Mouse (Mus musculus) intestine, embryonic 16.5 days (tissue): ENCODE data around the gene Dnaaf5. TPM values are rescaled to one million over a fixed set of nuclear protein-coding genes. Genes with fewer than 3 reads are reported as not detected.

Experiments used
- ATAC-seq: fragments of 200-750 bp; cut with Nextera tagmentation; 2 replicates; pipeline ENCODE4 v1.8.0; 2017; ENCODE audit warnings: moderate TSS enrichment, moderate library complexity
- H3K27ac ChIP-seq: fragments of 300-500 bp; sonication (generic); 2 replicates; pipeline ENCODE4 v1.5.1; 2014; ENCODE audit warnings: mild to moderate bottlenecking, low read length
- H3K27me3 ChIP-seq: fragments of 300-500 bp; sonication (generic); replicated peaks from 2 replicates; pipeline ENCODE4 v1.6.1; 2014; ENCODE audit warnings: low read length, control low read depth, mixed read lengths; ENCODE audit not compliant: control insufficient read depth, insufficient read depth
- H3K36me3 ChIP-seq: fragments of 300-500 bp; sonication (generic); 2 replicates; pipeline ENCODE4 v1.6.1; 2014; ENCODE audit warnings: low read length, control low read depth; ENCODE audit not compliant: control insufficient read depth, insufficient read depth
- H3K4me1 ChIP-seq: fragments of 300-500 bp; sonication (generic); 2 replicates; pipeline ENCODE4 v1.6.1; 2014; ENCODE audit warnings: low read length, control low read depth, mixed read lengths; ENCODE audit not compliant: control insufficient read depth, insufficient read depth
- H3K4me2 ChIP-seq: fragments of 300-500 bp; sonication (generic); 2 replicates; pipeline ENCODE4 v1.6.1; 2014; ENCODE audit warnings: low read depth, low read length, control low read depth
- H3K4me3 ChIP-seq: fragments of 300-500 bp; sonication (generic); 2 replicates; pipeline ENCODE4 v1.5.1; 2014; ENCODE audit warnings: mild to moderate bottlenecking, low read length
- H3K9ac ChIP-seq: fragments of 300-500 bp; sonication (generic); 2 replicates; pipeline ENCODE4 v1.6.1; 2014; ENCODE audit warnings: low read depth, low read length
- H3K9me3 ChIP-seq: fragments of 300-500 bp; sonication (generic); 2 replicates; pipeline ENCODE4 v1.6.1; 2016; ENCODE audit warnings: low read length, control low read depth; ENCODE audit not compliant: control insufficient read depth
- WGBS: fragments of 180-500 bp; shearing (Covaris S2); extraction: QIAGEN DNeasy Blood & Tissue Kit; methylation state at CpG from one replicate; pipeline ENCODE4 v1.1.7; 2014; 5-methylcytosine and 5-hydroxymethylcytosine counted together
- polyA plus RNA-seq: library from polyadenylated mRNA; unstranded; fragments of >200 nt; fragmentation: Nextera tagmentation; extraction: Ambion mirVana; gene quantifications from 2 replicates; pipeline ENCODE4 v1.2.1, GENCODE M21; 2015

Dnaaf5 gene
- polyA plus RNA-seq, 1 experiment from 2014 or later, result 2.4 TPM

GRCm38 (mm10) chr5:139149006-139149672 lies 884 bp upstream of the Dnaaf5 start:
- H3K9me3 ChIP-seq, result no peaks in the 10 kb centered on the region
- H3K36me3 ChIP-seq, result peaks cover 3% of the 10 kb centered on the region
- peak overlapping the region; percentile 68 for H3K27ac ChIP-seq
- H3K4me3 ChIP-seq, result peak overlapping the region; percentile 92
- H3K27me3 ChIP-seq, result no peaks in the 10 kb centered on the region
- 23% methylated on average over 11 of the region's 11 CpGs for WGBS
- peak; percentile 76 for ATAC-seq
- peaks cover 15% of the 10 kb centered on the region for H3K4me1 ChIP-seq
- peak overlapping the region; percentile 53 for H3K4me2 ChIP-seq
- peak overlapping the region; percentile 57 for H3K9ac ChIP-seq

GRCm38 (mm10) chr5:139150603-139151031 lies 594 bp downstream of the Dnaaf5 start:
- peak overlapping the region; percentile 90 for H3K4me2 ChIP-seq
- peak; percentile 39 for ATAC-seq
- H3K9ac ChIP-seq, result peak overlapping the region; percentile 80
- H3K9me3 ChIP-seq, result no peaks in the 10 kb centered on the region
- WGBS, result 0% methylated on average over 44 of the region's 45 CpGs
- H3K4me1 ChIP-seq, result peaks cover 15% of the 10 kb centered on the region
- peak overlapping the region; percentile 37 for H3K27ac ChIP-seq
- H3K27me3 ChIP-seq, result no peaks in the 10 kb centered on the region
- peaks cover 6% of the 10 kb centered on the region for H3K36me3 ChIP-seq
- peak overlapping the region; percentile 92 for H3K4me3 ChIP-seq

DNA sequence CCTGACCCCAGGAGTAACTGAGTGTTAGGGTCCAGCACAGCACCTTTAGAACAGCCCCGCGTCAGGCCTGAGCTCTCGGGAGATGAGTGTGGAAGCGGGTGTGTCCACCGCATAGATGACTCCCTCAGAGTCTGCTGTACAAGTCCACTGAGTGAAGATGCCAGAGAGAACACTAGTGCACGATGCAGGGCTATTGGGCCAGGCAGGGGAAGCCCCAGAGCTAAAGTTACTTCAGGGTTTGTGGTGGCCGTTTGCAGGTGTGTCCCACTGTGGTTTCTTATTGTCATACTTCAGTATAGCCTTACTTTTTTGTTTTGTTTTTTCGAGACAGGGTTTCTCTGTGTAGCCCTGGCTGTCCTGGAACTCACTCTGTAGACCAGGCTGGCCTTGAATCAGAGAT lies 10.9 kb downstream of the Dnaaf5 start:
- Histone ChIP-seq H3K9ac (no peak overlapping the region), H3K4me1 (no peaks in the 10 kb centered on the region), H3K27ac (no peak overlapping the region), H3K9me3 (no peaks in the 10 kb centered on the region), H3K4me3 (no peak overlapping the region), H3K36me3 (peaks cover 7% of the 10 kb centered on the region), H3K4me2 (no peak overlapping the region), H3K27me3 (no peaks in the 10 kb centered on the region)
- no peak for ATAC-seq
- WGBS, result 82% methylated on average over 8 of the region's 8 CpGs

DNA sequence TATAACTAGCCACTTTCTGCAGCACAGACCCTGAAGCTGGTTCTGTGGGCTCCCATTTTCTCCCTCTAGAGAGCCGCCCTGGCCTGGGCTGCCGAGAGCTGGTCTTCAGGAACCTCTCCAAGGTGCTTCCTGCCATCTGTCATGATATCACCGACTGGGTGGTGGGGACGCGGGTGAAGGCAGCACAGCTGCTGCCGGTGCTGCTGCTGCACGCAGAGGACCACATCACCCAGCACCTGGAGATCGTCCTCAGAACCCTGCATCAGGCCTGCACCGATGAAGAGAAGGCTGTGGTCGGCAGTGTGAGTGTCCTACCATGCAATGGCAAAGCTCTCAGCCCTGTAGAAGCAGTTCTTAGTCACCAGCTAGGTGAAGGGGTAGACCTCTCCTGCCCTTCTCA lies 11.6 kb downstream of the Dnaaf5 start:
- ATAC-seq, result no peak
- Histone ChIP-seq H3K4me2 (no peak overlapping the region), H3K36me3 (peaks cover 7% of the 10 kb centered on the region), H3K9me3 (no peaks in the 10 kb centered on the region), H3K27ac (no peak overlapping the region), H3K4me1 (no peaks in the 10 kb centered on the region), H3K27me3 (no peaks in the 10 kb centered on the region), H3K4me3 (no peak overlapping the region), H3K9ac (no peak overlapping the region)
- 68% methylated on average over 10 of the region's 10 CpGs for WGBS

DNA sequence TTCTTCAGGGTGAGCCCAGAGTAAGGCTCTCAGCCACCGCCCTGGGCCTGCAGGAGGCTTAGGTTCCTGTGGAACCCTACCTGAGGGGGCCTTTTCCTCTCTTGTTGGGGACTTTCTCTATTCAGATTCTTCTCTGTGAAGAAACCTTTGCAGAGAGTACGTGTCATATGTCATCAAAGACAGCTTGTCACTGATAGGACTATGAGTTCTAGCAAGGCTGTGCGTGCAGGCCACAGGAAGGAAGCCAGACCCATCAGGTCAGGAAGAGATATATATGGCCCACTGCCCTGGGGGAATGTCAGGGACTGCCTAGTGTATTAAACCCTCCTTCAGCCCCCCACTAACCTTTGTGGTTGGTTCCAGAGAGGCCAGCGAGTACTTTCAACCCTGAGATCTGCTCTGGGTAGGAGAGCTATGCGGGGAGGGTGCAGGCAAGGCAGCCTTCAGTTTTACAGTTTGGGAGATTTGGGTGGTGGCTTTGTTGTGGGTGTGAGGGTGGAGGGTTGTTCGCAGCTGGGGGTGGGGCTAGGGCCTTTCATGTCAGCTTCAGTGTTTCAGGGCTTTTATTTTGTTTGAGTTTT lies 16.8 kb downstream of the Dnaaf5 start:
- H3K4me1 ChIP-seq, result no peaks in the 10 kb centered on the region
- H3K27me3 ChIP-seq, result no peaks in the 10 kb centered on the region
- no peak for ATAC-seq

GRCm38 (mm10) chr5:139167548-139167947 lies 17.5 kb downstream of the Dnaaf5 start:
- peaks cover 11% of the 10 kb centered on the region for H3K36me3 ChIP-seq
- H3K9me3 ChIP-seq, result no peaks in the 10 kb centered on the region
- H3K27ac ChIP-seq, result no peak overlapping the region
- H3K4me3 ChIP-seq, result no peak overlapping the region
- no peaks in the 10 kb centered on the region for H3K4me1 ChIP-seq
- H3K4me2 ChIP-seq, result no peak overlapping the region
- H3K9ac ChIP-seq, result no peak overlapping the region
- H3K27me3 ChIP-seq, result no peaks in the 10 kb centered on the region
- ATAC-seq, result no peak
- 64% methylated on average over 1 of the region's 1 CpGs for WGBS

More for the DNA sequence above, 16.8 kb downstream of the Dnaaf5 start:
- no peaks in the 10 kb centered on the region for H3K9me3 ChIP-seq
- peaks cover 11% of the 10 kb centered on the region for H3K36me3 ChIP-seq
- no peak overlapping the region for H3K27ac ChIP-seq
- H3K4me3 ChIP-seq, result no peak overlapping the region
- no peak overlapping the region for H3K4me2 ChIP-seq
- H3K9ac ChIP-seq, result no peak overlapping the region
- WGBS, result 84% methylated on average over 6 of the region's 6 CpGs

GRCm38 (mm10) chr5:139171929-139172328 lies 21.9 kb downstream of the Dnaaf5 start:
- peaks cover 8% of the 10 kb centered on the region for H3K36me3 ChIP-seq
- H3K4me1 ChIP-seq, result peaks cover 14% of the 10 kb centered on the region
- H3K4me2 ChIP-seq, result no peak overlapping the region
- H3K4me3 ChIP-seq, result no peak overlapping the region
- no peaks in the 10 kb centered on the region for H3K9me3 ChIP-seq
- no peak for ATAC-seq
- 93% methylated on average over 4 of the region's 4 CpGs for WGBS
- no peak overlapping the region for H3K9ac ChIP-seq
- no peak overlapping the region for H3K27ac ChIP-seq
- H3K27me3 ChIP-seq, result no peaks in the 10 kb centered on the region

DNA sequence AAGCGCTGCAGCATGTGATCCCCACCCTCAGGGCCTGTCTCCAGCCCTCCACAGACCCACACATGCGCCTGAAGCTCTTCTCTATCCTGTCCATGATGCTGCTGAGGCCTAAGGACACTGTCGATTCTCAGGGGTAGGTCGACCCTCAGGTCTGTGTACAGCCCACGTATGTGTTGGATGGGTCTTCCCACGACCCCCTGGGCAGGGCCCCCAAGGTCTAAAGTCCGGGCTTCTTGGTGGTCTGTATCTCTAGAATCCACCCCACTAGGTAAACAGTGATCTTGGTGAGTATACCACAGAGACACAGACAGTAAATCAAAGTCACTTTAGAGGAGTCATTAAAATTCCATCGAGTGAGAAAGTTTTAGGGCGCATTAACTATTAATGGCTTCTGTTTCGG lies 24.1 kb downstream of the Dnaaf5 start:
- Histone ChIP-seq H3K9me3 (no peaks in the 10 kb centered on the region), H3K4me1 (peaks cover 14% of the 10 kb centered on the region), H3K36me3 (peaks cover 12% of the 10 kb centered on the region), H3K4me2 (no peak overlapping the region), H3K27me3 (no peaks in the 10 kb centered on the region), H3K27ac (0 out of 2 replicates have a peak overlapping the region, but pooled peaks have one; percentile 12), H3K9ac (0 out of 2 replicates have a peak overlapping the region, but pooled peaks have one; percentile 1), H3K4me3 (no peak overlapping the region)
- 20% methylated on average over 10 of the region's 10 CpGs for WGBS
- ATAC-seq, result peak; percentile 29

DNA sequence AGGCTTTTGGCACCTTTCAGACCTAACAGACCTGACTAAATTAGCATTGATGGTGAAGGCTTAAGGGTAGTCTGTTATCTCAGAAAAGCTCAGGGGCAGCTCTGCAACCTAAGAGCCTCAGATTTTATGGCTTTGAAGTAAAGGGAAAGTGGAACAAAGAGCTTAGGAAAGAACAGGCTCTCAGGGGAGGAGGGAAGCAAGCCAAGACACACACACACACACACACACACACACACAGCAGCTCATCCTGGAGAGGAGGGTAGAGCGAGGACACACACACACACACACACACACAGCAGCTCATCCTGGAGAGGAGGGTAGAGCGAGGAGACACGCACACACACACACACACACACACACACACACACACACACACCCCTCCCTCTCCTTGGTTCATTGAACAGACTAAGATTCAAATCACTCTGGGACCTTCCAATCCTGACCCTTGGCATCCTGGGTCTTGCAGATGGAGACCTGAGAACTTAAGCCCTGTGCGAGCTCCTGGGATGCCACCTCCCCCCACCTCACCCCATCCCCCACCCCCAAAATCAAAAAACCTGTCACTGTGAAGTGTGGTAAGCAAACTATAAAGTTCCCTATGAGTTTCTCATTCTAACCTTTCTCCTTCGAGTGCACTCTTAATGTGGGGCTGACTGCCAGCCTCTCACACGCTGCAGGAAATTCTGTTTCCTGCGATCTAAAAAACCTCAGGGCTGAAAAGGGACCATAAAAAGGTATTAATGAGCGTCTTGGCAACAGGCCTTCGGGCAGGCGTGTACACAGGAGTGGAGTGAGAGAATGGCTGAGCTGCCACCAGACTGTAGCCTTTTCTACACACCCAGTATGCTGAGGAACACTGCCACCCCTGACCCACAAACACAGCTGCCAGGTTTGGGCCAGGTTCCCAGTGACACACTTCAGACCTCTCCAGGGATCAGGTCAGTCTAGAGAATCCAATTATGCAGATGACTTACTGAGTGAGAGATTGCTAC lies 24.8 kb downstream of the Dnaaf5 start:
- Histone ChIP-seq H3K4me1 (peaks cover 14% of the 10 kb centered on the region), H3K27me3 (no peaks in the 10 kb centered on the region), H3K27ac (0 out of 2 replicates have a peak overlapping the region, but pooled peaks have one; percentile 12), H3K4me2 (no peak overlapping the region), H3K9me3 (no peaks in the 10 kb centered on the region), H3K36me3 (peaks cover 12% of the 10 kb centered on the region), H3K9ac (0 out of 2 replicates have a peak overlapping the region, but pooled peaks have one; percentile 1), H3K4me3 (no peak overlapping the region)
- WGBS, result 31% methylated on average over 10 of the region's 10 CpGs
- peak; percentile 67 for ATAC-seq
